In genomic region chr16:38432498-38433425, GRCm38 (mm10) we compare ENCODE assay signal across 9 mouse cellular contexts. TPM values are rescaled to one million over a fixed set of nuclear protein-coding genes. Genes with fewer than 3 reads are reported as not detected.
DNase-seq lines count a peak whose midpoint lies in the region; ATAC-seq and TF ChIP-seq lines count a peak whose summit lies in the region.
"Had no signal": no experiment of that assay in that cellular context is flagged by ENCODE, and none has a peak within 500 bp of the region (broad histone marks: within the 10 kb centered on the region; RNA-seq: fewer than 3 reads in every experiment).

Gene Pla1a (minus strand): TSS chr16:38433145.

- WGBS in liver, embryonic 12.5 days (ENCODE audit: insufficient replicate concordance), result 58% methylated on average over 11 of the region's 11 CpGs
- 88% methylated on average over 11 of the region's 11 CpGs for WGBS in midbrain, embryonic 13.5 days

- no peak for TF ChIP-seq EP300 in ES-Bruce4 (IDR thresholded peaks at IDR 0.05; ENCODE audit: insufficient read depth, low read depth, low read length)

- peak; percentile 16 for DNase-seq in A20 (ENCODE audit: low read depth, low spot score)
- DNase-seq in heart, adult 8-10 months (ENCODE audit: low spot score), result peak; percentile 29
- no peak for DNase-seq in right cerebral cortex, adult 2 months (ENCODE audit: low spot score in 2 of 2)
- no peak for DNase-seq in spleen, adult 12 weeks (ENCODE audit: low spot score)

- no peak for ATAC-seq in liver, embryonic 12.5 days
- no peak for ATAC-seq in midbrain, embryonic 13.5 days

- no peaks in the 10 kb centered on the region for H3K36me3 ChIP-seq in ES-Bruce4 (ENCODE audit: control insufficient read depth, insufficient read depth, low read length, poor library complexity, severe bottlenecking)
- no peaks in the 10 kb centered on the region for H3K36me3 ChIP-seq in liver, embryonic 12.5 days
- no peaks in the 10 kb centered on the region for H3K36me3 ChIP-seq in midbrain, embryonic 13.5 days
- H3K36me3 ChIP-seq: hindbrain, embryonic 12.5 days; limb, embryonic 12.5 days had no signal

- no peaks in the 10 kb centered on the region for H3K9me3 ChIP-seq in ES-Bruce4 (replicated peaks; ENCODE audit: control insufficient read depth, insufficient read depth, low read length, poor library complexity, severe bottlenecking)
- no peaks in the 10 kb centered on the region for H3K9me3 ChIP-seq in liver, embryonic 12.5 days (replicated peaks)
- H3K9me3 ChIP-seq in midbrain, embryonic 13.5 days, result no peaks in the 10 kb centered on the region
- H3K9me3 ChIP-seq: hindbrain, embryonic 12.5 days; limb, embryonic 12.5 days had no signal

- peaks cover 4% of the 10 kb centered on the region for H3K4me1 ChIP-seq in ES-Bruce4 (ENCODE audit: control insufficient read depth, insufficient read depth, low read length)
- H3K4me1 ChIP-seq in liver, embryonic 12.5 days, result peaks cover 14% of the 10 kb centered on the region
- H3K4me1 ChIP-seq in midbrain, embryonic 13.5 days (replicated peaks), result no peaks in the 10 kb centered on the region

- no peaks in the 10 kb centered on the region for H3K27me3 ChIP-seq in ES-Bruce4 (ENCODE audit: control insufficient read depth, insufficient read depth, low read length, poor library complexity, severe bottlenecking)
- H3K27me3 ChIP-seq in liver, embryonic 12.5 days (replicated peaks), result no peaks in the 10 kb centered on the region
- H3K27me3 ChIP-seq in midbrain, embryonic 13.5 days, result no peaks in the 10 kb centered on the region
- H3K27me3 ChIP-seq: hindbrain, embryonic 12.5 days; limb, embryonic 12.5 days had no signal

- no peak for TF ChIP-seq POLR2A in ES-Bruce4 (IDR thresholded peaks at IDR 0.05; ENCODE audit: insufficient read depth, low read length)

- H3K9ac ChIP-seq in ES-Bruce4 (ENCODE audit: low read depth, poor library complexity, severe bottlenecking), result no peak within 1 kb of the TSS
- no peak within 1 kb of the TSS for H3K9ac ChIP-seq in liver, embryonic 12.5 days
- no peak within 1 kb of the TSS for H3K9ac ChIP-seq in midbrain, embryonic 13.5 days (replicated peaks)
- H3K9ac ChIP-seq: hindbrain, embryonic 12.5 days; limb, embryonic 12.5 days had no signal

- 0 out of 2 replicates have a peak within 1 kb of the TSS, but pooled peaks have one; percentile 7 for H3K27ac ChIP-seq in ES-Bruce4 (ENCODE audit: insufficient read depth, low read length)
- H3K27ac ChIP-seq in liver, embryonic 12.5 days, result no peak within 1 kb of the TSS
- no peak within 1 kb of the TSS for H3K27ac ChIP-seq in midbrain, embryonic 13.5 days
- H3K27ac ChIP-seq: hindbrain, embryonic 12.5 days; limb, embryonic 12.5 days had no signal

- no peak within 1 kb of the TSS for H3K4me3 ChIP-seq in ES-Bruce4 (ENCODE audit: low read depth, low read length)
- H3K4me3 ChIP-seq in liver, embryonic 12.5 days, result no peak within 1 kb of the TSS
- no peak within 1 kb of the TSS for H3K4me3 ChIP-seq in midbrain, embryonic 13.5 days (replicated peaks)
- H3K4me3 ChIP-seq: hindbrain, embryonic 12.5 days; limb, embryonic 12.5 days had no signal

- peak within 1 kb of the TSS; percentile 6; the same call in 1 of the 2 replicates for H3K4me2 ChIP-seq in liver, embryonic 12.5 days
- H3K4me2 ChIP-seq in midbrain, embryonic 13.5 days (replicated peaks), result no peak within 1 kb of the TSS
- H3K4me2 ChIP-seq: hindbrain, embryonic 12.5 days; limb, embryonic 12.5 days had no signal

- TF ChIP-seq CTCF in ES-Bruce4 (IDR thresholded peaks at IDR 0.05; ENCODE audit: low read depth, low read length), result no peak

RNA-seq across cellular contexts. Expression of gene Pla1a, which starts in this region (rescaled TPM):
- polyA plus RNA-seq in ES-Bruce4 (2011; ENCODE audit: insufficient read depth, insufficient read length, low read depth, missing spikeins), result 1.9 and 2.5 TPM in 2 replicates
- total RNA-seq in heart, adult 8-10 months (2022), result 10 to 100 TPM in 3 of 4 experiments, 1 to 10 TPM in 1; 5.9 to 12.0 (median 10.6) TPM
- polyA plus RNA-seq in liver, embryonic 12.5 days (2016; fragmentation: Nextera tagmentation; extraction: Ambion mirVana), result 3.4 TPM in 2 replicates
- polyA plus RNA-seq in midbrain, embryonic 13.5 days (2015; fragmentation: Nextera tagmentation; extraction: Ambion mirVana), result 0.26 and 0.55 TPM in 2 replicates

Comparison
In these comparisons a context has a peak if more than half of its experiments do, and no peak if none do; other contexts are left out.
1. DNase-seq: peak in A20 (single experiment) and heart, adult 8-10 months (single experiment); none in right cerebral cortex, adult 2 months (0 of 2) and spleen, adult 12 weeks (single experiment).